Mouse (Mus musculus): ENCODE measurements around the gene Fam78a.

The Fam78a gene

DNA sequence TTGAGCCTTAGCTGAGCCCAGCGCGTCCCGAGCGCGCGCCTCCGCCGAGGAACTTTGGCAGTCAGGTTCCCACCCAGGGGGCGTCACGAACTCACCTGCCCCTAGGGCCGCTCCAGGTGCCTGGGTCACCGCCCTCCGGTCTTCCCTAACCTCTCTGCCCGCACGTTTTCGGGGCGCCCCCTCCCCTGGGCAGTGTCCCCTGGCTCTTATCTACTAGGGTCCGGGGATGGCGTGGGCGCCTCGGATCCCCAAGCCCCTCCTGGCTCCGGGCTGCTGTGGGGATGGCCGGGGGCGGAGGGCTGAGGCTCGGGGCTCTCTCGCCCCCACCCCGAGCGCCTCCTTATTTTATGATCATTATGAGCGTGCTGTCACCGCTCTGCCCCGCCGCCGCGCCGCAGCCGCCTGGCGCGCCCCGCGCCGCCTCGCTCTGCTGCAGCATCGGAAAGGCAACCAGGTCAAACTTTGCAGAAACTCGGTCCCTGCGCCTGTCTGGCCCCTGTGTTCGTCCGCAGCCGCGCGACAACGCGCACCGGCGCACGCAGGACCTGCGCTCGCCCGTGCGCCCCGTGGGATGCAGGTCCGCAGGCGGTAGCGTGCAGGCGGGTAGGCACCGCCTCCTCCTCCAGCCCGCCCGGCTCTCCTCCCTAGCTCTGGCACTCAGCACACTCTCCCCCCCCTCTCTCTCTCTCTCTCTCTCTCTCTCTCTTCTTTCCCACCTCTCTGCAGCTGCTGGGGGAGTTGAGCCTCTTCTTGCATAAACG lies at the start of gene Fam78a:
Gene Fam78a, minus strand, starts transcription at position 747 of the 761 bp plus-strand sequence.
- peak; percentile 83 for DNase-seq (ENCODE audit: low read depth, low spot score)

DNA sequence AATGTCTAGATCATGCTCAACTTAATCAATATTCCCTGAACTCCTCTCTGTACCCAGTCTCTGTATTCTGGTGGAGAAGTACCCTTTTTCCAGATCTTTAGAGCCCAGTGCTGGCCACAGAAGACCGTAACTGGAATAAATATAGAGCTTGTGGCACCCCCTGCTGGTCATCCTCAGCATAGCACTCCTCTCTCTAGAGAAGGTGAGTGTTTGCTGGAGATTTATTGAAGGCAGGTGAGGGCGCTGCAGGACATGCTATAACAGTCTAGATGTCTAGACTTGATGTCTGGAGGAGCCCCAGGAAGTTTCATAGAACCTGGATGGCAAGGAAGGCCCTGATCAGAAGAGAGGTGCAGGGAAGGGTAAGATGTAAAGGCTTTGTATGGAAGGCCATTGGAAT lies 49.4 kb upstream of the Fam78a start:
- peak; percentile 89 for DNase-seq (ENCODE audit: low read depth, low spot score)

DNA sequence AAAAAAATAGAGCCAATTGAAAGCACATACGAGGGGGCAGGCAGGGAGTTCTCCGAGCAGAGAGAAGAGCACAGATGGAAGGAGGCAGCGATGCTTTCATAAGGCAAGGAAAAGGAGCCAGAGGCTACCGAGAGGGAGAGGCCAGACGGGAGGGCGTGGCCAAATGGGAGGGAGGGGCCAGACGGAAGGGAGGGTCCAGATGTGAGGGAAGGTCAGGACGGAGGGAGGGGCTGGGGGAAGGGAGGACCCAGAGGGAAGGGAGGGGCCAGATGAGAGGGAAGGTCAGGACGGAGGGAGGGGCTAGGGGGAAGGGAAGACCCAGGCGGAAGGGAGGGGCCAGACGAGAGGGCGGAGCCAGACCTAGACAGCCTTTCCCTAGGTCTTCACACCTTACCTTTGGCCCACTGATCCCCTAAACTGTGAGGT lies 47.9 kb upstream of the Fam78a start:
- DNase-seq (ENCODE audit: low read depth, low spot score): peak; percentile 68

DNA sequence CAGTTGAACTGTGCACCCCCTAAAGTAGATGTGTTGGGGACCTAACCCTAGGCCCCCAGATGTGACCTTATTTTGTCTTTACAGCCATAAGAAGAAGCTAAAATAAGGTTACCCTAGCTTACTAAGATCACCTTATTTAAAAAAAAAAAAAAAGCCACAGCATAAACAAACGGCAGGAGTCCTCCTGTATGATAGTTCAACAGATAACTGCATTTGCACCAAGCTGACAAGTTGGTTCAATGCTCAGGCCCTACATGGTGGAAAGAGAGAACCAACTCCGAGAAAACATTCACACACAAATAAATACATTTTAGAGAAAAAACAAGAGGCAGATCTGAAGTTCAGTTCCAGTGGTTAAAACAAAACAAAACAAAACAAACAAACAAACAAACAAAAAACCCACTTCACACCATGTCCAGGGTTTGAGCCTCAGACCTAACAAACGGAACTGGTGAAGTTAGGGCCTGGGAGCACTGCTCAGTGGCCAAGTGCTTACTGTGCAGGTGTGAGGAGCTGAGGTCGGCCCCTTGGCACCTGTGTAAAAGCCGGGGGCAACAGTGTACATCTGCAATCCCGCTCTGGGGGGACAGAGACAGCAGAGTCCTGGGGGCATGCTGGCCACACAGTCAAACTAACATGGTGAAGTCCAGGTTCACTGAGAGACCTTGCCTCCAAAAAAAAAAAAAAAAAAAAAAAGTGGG lies 47.4 kb upstream of the Fam78a start:
- no peak for DNase-seq (ENCODE audit: low read depth, low spot score)

DNA sequence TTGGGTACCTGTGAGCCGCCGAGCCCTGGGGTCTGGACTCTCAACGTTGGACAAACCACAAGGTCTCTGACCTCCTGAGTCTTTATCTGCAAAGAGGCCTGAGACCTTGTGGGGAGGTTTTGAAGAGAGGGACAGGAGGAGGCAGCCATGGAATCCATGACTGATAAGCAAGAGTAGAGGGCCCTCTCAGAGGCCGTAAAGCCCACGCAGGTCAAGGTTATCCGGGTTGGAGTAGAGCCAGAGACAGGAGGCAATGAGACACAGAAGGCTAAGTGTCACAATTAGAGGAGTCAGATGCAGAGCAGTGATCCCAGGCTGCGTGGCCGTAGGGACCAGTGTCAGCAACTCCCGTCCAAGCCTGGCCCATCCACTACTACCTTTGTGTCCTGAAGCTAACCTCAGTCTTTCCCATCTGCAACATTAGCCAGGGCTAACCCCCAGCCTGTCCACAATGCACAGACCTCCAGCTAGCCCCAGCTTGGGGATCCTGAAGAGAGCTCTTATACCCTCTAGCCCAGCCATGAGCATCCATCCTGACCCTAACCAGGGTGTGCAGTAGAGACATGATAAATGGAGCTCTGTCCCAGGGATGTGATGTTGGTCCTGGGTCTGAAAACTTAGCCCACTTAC lies 46.7 kb upstream of the Fam78a start:
- no peak for DNase-seq (ENCODE audit: low read depth, low spot score)

DNA sequence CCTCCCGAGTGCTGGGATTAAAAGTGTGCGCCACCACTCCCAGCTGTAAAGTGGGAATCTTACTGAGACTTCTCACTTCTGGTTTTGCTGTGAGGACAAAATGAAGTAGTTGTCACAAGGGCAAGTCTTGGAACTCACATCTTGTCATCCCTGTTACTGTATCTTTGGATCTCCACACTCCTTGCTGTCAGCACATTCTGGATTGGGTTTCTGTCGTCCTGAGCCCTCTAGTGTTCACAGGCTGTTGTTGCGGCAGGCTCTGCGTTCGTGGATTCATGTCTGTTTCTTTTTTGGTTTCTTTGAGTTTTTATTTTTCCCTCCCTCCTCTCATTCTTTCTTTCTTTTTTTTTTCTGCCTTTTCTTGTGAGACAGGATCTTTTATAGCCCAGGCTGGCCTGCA lies 45.8 kb upstream of the Fam78a start:
- peak; percentile 62 for DNase-seq (ENCODE audit: low read depth, low spot score)

DNA sequence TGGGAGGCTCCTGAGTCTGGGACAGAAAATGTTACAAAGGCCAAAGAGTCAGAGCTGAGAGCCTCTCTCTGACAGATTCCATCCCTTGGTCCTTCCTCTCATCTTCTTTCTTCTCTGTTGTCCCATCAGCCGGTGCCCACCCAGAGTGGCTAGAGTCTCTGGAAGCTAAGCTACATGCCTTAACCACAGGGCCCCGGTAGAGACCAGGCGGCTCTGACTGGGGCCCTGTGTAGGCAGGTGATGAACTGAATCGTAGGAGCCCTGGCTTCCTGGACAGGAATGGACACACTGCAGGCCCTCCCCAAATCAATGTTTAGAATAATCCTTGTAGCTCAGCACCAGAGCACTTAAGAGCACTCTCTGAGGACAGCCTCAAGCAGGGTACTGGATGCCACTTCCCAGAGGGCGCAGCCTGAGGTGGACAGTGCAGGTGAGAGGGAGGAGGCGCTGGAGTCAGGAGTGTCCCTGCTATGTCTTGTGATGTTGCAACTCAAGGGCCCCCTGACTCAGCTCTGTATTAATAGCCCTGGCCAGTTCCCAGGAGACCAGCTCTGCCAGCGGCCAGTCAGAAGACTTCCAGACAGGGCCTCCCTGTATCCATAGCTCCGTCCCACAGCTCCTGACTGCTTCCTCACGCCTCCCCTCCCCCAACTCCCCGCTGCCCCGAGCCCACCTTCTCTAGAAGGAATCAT lies 44.9 kb upstream of the Fam78a start:
- DNase-seq (ENCODE audit: low read depth, low spot score): no peak

DNA sequence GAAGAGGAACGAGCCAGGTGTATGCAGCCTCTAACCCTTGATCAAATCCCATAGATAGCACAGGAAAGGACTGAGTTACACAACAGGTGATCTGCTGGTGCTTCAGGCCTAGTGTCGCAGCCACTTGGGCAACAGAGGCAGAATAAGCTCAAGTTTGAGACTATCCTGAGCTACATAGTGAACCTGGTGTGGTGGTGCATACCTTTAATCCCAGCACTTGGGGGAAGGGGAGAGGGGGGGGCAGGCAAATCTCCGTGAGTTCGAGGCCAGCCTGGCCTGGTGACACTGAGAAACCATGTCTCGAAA lies 43.8 kb upstream of the Fam78a start:
- no peak for DNase-seq (ENCODE audit: low read depth, low spot score)

DNA sequence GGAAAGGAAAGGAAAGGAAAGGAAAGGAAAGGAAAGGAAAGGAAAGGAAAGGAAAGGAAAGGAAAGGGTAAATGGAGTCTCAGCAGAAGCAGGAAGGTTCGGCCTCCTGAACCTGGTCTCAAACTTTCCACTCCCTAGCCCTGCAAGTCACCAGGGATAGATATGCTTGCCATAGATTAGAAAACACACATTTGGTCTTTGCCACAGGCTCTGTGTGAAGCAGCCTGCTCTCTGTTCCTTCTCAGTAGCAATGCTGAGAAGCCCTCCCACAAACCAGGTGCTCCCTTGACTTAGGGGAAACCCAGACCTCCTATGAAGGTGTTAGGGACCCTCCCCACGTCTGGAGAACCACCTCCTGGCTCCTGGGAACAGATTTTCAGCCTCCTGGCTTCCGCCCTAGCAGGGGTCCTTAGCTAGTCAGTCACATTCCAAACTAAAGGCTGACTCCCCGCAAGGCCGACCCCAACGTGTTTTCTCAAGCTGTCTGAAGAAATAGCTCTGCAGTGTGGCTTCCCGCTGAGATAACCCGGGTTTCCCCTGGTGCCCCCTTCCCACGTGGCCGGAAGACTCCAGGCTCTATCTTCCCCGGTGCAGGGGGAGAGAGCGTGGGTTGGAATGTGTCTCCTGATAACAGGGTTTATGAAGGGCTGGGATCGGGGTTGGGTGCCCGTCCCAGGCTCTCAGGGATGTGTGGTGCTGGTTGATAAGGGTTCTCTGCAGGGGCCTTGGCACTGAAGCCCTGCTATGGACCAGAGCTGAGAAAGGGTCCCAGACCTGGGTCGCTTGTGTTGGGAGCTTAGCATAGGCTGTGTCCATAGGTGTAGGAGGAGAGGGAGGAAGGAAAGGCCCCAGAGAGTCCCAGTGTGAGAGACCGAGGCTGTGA lies 43.2 kb upstream of the Fam78a start:
- DNase-seq (ENCODE audit: low read depth, low spot score): no peak

DNA sequence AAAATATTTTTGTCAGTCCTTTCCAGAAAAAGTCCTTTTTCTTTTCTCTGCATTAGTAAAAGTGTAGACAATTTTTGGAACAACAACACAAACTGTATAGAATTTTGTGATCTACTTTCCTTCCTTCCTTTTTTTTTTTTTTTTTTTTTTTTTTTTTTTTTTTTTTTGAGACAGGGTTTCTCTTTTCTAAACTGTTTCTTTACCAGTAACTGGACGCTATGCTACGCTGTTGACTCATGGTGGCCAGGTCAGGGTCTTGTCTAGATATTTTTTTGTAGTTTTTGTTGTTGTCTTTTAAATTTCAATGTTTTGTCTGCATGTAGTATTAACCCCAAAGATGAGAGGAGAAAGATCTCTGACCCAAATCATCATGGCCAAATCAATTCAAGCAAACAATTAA lies 37.1 kb upstream of the Fam78a start:
- DNase-seq (ENCODE audit: low read depth, low spot score): no peak

DNA sequence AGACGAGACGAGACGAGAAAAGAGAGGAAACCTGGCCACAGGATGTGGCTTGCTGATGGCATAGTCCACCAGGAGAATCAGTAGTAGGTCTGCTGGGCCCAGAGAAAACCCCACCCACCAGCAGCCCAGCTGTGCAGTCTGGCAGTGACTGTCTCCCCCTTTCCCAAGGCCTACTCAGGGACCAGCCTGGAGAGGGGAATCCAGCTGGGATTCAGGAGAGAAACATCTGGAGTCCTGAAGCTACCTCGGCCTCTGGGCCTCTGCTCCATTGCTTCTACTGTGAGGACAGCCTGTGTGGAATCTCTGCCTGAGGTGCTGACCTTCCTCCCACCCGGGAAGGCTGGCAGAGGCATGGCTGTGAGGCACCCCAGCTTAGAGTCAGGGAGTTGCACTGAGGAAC lies 36.5 kb upstream of the Fam78a start:
- DNase-seq (ENCODE audit: low read depth, low spot score): peak; percentile 60

DNA sequence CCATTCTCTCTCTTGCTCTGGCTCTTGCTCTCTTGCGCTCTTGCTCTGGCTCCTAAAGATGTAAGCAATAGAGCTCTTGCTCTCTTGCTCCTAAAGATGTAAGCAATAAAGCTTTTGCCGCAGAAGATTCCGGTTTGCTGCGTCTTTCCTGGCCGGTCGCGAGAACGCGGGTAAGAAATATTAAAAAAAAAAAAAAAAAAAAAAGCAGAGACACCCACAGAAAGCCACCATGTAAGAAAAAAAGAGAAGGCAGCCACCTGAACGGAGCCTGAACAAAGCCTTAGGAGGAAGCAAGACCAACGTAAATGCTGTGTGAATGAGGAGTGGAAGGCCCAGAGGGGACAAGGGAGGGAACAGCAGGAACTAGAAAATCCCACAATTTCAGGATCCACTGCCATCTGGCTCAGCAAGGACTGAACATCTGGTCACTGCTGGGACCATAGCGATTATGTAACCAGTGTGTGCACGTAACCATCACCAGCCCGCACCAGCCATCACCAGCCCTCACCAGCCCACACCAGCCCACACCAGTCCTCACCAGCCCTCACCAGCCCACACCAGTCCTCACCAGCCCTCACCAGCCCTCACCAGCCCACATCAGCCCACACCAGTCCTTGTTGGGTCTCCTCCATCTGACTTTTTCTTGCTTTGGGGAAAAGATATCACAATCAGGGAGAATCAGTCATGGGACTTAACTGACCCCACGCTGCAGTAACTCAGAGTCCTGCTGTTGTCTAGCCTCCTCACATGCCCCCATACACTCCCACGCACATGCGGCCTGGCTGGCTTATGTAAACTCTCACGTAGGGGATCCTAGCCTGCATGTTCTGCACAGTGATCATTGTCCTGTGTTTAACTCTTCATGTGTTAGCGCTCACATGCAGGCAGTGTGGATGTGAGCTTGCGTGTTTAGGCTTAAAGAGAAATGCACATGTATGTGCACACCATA lies 35.4 kb upstream of the Fam78a start:
- no peak for DNase-seq (ENCODE audit: low read depth, low spot score)

DNA sequence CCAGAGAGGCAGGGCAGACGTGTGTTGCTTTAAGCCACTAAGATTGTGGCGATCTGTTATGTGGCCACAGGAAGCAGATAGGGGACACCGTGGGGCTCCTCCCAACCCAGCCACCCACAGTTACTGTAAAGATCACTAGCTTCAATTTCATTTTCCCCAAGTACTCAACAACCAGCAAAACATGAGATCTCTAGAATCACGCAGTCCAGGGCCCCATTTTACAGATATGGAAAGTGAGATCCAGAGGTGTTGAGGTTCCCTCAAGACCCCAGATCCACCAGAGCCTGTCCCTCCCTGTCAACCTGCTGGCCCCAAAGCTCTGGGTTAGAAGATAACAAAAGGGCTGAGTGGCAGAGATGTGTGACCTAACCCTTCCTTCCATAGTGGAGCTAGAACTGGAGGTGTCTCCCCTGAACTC lies 31.2 kb upstream of the Fam78a start:
- DNase-seq (ENCODE audit: low read depth, low spot score): no peak

DNA sequence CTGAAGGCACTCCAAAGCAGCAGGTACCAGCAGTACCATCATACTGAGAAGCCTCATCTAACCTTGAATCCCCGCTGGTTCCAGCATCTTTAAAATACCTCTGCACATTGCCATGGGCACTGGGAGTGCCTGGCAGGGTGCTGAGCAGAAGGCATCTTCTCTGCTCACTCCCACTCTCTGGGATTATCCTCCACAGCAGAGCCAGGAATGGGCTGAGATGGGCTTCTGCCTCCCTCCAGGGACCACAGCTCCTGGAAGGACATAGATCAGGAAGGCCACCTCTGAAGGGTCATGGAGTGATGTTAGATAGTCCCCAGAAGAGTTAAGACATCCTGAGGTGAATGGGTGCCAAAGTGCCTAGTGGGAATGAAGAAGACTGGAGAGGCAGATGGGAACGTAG lies 27.9 kb upstream of the Fam78a start:
- no peak for DNase-seq (ENCODE audit: low read depth, low spot score)

DNA sequence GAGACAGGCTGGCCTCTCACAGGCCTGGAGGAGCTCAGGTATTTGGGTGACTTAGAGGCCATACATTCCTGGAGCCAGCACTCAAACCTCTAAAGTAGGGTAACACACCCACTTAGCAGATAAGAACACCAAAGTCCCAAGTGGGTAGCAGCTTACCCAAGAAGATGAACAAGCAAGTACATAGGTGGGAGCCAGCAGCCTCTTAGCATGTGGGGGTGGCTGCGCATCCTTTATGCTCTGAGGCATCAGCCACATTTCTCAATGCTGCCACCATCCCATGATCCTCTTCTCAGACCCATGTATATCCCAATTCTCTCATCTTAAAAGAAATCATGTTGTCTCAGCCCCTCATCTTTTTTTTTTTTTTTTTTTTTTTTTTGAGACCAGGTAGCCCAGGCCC lies 26.6 kb upstream of the Fam78a start:
- no peak for DNase-seq (ENCODE audit: low read depth, low spot score)

DNA sequence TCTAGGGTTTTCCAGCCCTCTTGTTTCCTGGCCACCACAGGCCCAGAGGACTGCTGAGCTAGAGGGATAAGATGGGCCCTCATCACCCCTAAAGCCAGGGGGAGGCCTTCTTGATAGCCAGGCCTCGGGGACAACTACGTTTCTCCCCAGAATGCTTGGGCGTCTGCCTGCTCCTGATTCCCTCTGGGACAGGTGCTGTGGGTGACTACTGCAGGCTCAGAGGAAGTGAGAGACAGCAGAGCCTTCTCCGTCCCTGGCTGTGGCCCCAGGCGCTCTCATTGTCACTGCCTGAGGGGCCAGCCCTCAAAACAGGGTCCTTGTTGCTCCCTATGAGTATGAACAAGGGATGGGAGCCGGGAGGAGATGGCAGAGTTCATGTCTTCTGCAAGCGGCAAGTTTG lies 21.3 kb upstream of the Fam78a start:
- DNase-seq (ENCODE audit: low read depth, low spot score): no peak

DNA sequence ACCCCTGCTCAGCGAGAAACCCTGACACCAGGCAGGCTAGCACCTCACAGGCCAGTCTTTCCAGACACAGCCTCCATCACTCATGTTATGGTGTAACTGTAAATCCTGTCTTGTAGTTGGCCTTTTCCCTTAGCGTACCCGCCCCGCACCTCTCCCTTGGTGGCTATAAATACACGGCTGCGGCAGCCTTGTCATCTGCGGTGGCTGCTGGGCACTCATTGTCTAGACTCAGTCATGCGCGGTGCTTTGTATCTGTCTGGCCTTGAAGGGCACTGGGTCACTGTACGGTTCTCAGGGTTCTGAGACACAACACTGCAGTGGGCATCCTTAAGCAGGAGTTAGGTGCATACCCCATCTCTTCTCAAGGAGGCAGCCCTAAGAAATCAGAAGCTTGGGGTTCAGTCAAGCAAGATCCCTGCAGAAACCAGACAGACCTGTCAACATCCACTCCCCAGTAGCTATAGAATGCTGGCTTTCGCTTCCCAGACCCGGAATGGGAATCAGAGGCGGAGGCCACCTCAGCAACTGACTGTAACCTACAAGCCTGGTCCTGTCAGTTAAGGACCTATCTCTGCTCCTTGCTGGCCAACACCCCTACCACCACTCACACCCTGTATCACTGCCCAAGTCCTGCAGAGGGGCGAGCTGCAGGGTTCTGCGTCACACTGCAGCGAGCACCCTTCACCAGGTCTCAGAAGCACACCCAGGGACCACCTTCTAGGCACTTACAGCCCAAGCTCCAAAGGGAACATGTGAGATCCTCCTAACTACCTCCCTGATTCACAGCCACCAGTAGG lies 20.7 kb upstream of the Fam78a start:
- no peak for DNase-seq (ENCODE audit: low read depth, low spot score)

DNA sequence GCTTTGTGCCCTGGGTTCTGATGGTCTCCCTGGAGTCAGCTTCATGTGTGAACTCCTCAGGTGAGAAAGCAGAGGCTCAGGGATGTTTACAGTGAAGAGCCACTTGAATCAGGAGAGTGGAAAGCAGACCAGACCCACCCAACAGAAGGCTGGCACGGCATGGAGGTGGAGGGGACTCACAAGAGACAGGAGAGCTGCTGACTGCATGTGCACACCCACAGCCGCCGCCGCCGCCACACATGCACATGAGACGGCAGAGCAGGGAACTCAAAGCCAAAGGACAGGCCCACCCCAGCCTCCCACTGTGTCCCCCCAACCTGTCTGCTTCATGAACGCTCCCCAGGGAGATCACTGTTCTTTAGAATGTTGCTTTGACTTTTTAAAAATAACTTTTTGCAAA lies 19.5 kb upstream of the Fam78a start:
- no peak for DNase-seq (ENCODE audit: low read depth, low spot score)

DNA sequence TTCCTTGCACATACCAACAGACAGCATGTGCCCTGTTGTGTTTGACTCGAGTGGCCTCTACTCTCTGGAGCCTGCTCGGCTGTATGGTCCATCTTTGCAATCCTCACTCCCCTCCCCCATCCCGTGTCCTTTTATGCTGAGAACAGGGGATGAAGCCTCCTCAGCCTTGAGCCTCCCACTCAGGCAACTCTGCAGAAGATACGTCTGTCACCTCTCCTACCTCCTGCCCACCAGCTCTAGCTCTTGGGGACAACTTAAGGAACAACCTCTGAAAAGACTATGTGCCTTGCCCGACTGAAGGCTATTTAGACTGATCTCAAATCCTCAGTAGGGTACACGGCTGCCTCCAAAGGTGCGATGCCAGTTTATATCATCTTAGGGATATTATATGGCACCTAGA lies 18.9 kb upstream of the Fam78a start:
- no peak for DNase-seq (ENCODE audit: low read depth, low spot score)

Measured in CD4-positive helper T cell, adult 2 months (primary cell).